Mouse (Mus musculus) erythroblast, embryonic 14.5 days (primary cell): Measurements from ENCODE around the gene Slc38a3.

Experiments used
- GATA1 ChIP-seq: IDR thresholded peaks from 2 replicates; pipeline ENCODE4 v1.6.1; 2012; ENCODE audit warnings: low read length, inconsistent platforms, mixed read lengths
- TAL1 ChIP-seq: IDR thresholded peaks from 3 replicates; pipeline ENCODE4 v1.6.1; 2012; ENCODE audit warnings: low read length, inconsistent platforms, mixed read lengths

- TF ChIP-seq GATA1, result no peak
- no peak for TF ChIP-seq TAL1
Observed at GRCm38 (mm10) chr9:107677091-107677784, 7.9 kb upstream of the Slc38a3 start.
